Mouse (Mus musculus): ENCODE measurements around the gene Mindy4. TPM values are rescaled to one million over a fixed set of nuclear protein-coding genes. Genes with fewer than 3 reads are reported as not detected.
A peak's percentile ranks its signal among the peaks of the same experiment; 100 is the strongest.

The Mindy4 gene
- polyA plus RNA-seq, 1 experiment from 2014 or later = 17.2 TPM

- DNase-seq (ENCODE audit: low spot score) = no peak
- peaks cover 15% of the 10 kb centered on the region; the same call in 1 of the 2 replicates for H3K36me3 ChIP-seq
- no peaks in the 10 kb centered on the region for H3K27me3 ChIP-seq (ENCODE audit: insufficient read depth, poor library complexity, severe bottlenecking)
- WGBS = 93% methylated on average over 12 of the region's 12 CpGs
- no peak overlapping the region for H3K27ac ChIP-seq
- H3K4me1 ChIP-seq (replicated peaks) = peaks cover 4% of the 10 kb centered on the region; the same call in 1 of the 2 replicates
- H3K9me3 ChIP-seq = no peaks in the 10 kb centered on the region
- H3K4me3 ChIP-seq = no peak overlapping the region
Measured at GRCm38 (mm10) chr6:55246911-55247438, 43.8 kb downstream of the Mindy4 start.

- H3K9me3 ChIP-seq = no peaks in the 10 kb centered on the region
- H3K27me3 ChIP-seq (ENCODE audit: insufficient read depth, poor library complexity, severe bottlenecking) = no peaks in the 10 kb centered on the region
- no peak for DNase-seq (ENCODE audit: low spot score)
- H3K4me3 ChIP-seq = no peak overlapping the region
- H3K4me1 ChIP-seq (replicated peaks) = peaks cover 4% of the 10 kb centered on the region; the same call in 1 of the 2 replicates
- peaks cover 12% of the 10 kb centered on the region; the same call in 1 of the 2 replicates for H3K36me3 ChIP-seq
- 90% methylated on average over 9 of the region's 9 CpGs for WGBS
- H3K27ac ChIP-seq = no peak overlapping the region
Measured at GRCm38 (mm10) chr6:55249263-55249662, 46.1 kb downstream of the Mindy4 start.

- 82% methylated on average over 11 of the region's 11 CpGs for WGBS
- no peak overlapping the region for H3K27ac ChIP-seq
- no peak overlapping the region for H3K4me3 ChIP-seq
- H3K4me1 ChIP-seq (replicated peaks) = peaks cover 4% of the 10 kb centered on the region; the same call in 1 of the 2 replicates
- DNase-seq (ENCODE audit: low spot score) = no peak
- H3K27me3 ChIP-seq (ENCODE audit: insufficient read depth, poor library complexity, severe bottlenecking) = no peaks in the 10 kb centered on the region
- peaks cover 9% of the 10 kb centered on the region; the same call in 1 of the 2 replicates for H3K36me3 ChIP-seq
- H3K9me3 ChIP-seq = no peaks in the 10 kb centered on the region
Measured at GRCm38 (mm10) chr6:55250809-55251208, 47.6 kb downstream of the Mindy4 start.

GRCm38 (mm10) chr6:55251596-55251995 lies 48.4 kb downstream of the Mindy4 start:
- 77% methylated on average over 7 of the region's 7 CpGs for WGBS
- Histone ChIP-seq H3K27me3 (ENCODE audit: insufficient read depth, poor library complexity, severe bottlenecking) (no peaks in the 10 kb centered on the region), H3K4me3 (no peak overlapping the region), H3K4me1 (replicated peaks) (peaks cover 4% of the 10 kb centered on the region; the same call in 1 of the 2 replicates), H3K27ac (no peak overlapping the region), H3K36me3 (0 out of 2 replicates have a peak, but pooled peaks cover 6% of the 10 kb centered on the region), H3K9me3 (no peaks in the 10 kb centered on the region)
- DNase-seq (ENCODE audit: low spot score) = no peak

GRCm38 (mm10) chr6:55252731-55253247 lies 49.6 kb downstream of the Mindy4 start:
- Histone ChIP-seq H3K4me1 (replicated peaks) (peaks cover 4% of the 10 kb centered on the region; the same call in 1 of the 2 replicates), H3K27ac (no peak overlapping the region), H3K36me3 (peaks cover 6% of the 10 kb centered on the region; the same call in 1 of the 2 replicates), H3K27me3 (ENCODE audit: insufficient read depth, poor library complexity, severe bottlenecking) (no peaks in the 10 kb centered on the region), H3K4me3 (no peak overlapping the region), H3K9me3 (no peaks in the 10 kb centered on the region)
- no peak for DNase-seq (ENCODE audit: low spot score)
- WGBS = 73% methylated on average over 8 of the region's 8 CpGs

GRCm38 (mm10) chr6:55256500-55257191 lies 53.5 kb downstream of the Mindy4 start:
- H3K27ac ChIP-seq = peak overlapping the region; percentile 29; the same call in 1 of the 2 replicates
- H3K9me3 ChIP-seq = no peaks in the 10 kb centered on the region
- H3K4me3 ChIP-seq = no peak overlapping the region
- peaks cover 8% of the 10 kb centered on the region; the same call in 1 of the 2 replicates for H3K36me3 ChIP-seq
- no peak for DNase-seq (ENCODE audit: low spot score)
- 88% methylated on average over 13 of the region's 13 CpGs for WGBS
- H3K27me3 ChIP-seq (ENCODE audit: insufficient read depth, poor library complexity, severe bottlenecking) = no peaks in the 10 kb centered on the region
- peaks cover 21% of the 10 kb centered on the region for H3K4me1 ChIP-seq (replicated peaks)

- no peaks in the 10 kb centered on the region for H3K9me3 ChIP-seq
- H3K27ac ChIP-seq = no peak overlapping the region
- H3K36me3 ChIP-seq = peaks cover 8% of the 10 kb centered on the region; the same call in 1 of the 2 replicates
- no peak overlapping the region for H3K4me3 ChIP-seq
- no peaks in the 10 kb centered on the region for H3K27me3 ChIP-seq (ENCODE audit: insufficient read depth, poor library complexity, severe bottlenecking)
- 91% methylated on average over 7 of the region's 7 CpGs for WGBS
- DNase-seq (ENCODE audit: low spot score) = no peak
- peaks cover 21% of the 10 kb centered on the region for H3K4me1 ChIP-seq (replicated peaks)
Measured at GRCm38 (mm10) chr6:55257246-55257645, 54.1 kb downstream of the Mindy4 start.

GRCm38 (mm10) chr6:55258428-55259325 lies 55.5 kb downstream of the Mindy4 start:
- DNase-seq (ENCODE audit: low spot score) = peak; percentile 15
- H3K27ac ChIP-seq = peak overlapping the region; percentile 56
- 78% methylated on average over 14 of the region's 14 CpGs for WGBS

GRCm38 (mm10) chr6:55262161-55262560 lies 59.0 kb downstream of the Mindy4 start:
- Histone ChIP-seq H3K4me1 (replicated peaks) (peaks cover 21% of the 10 kb centered on the region), H3K27me3 (ENCODE audit: insufficient read depth, poor library complexity, severe bottlenecking) (no peaks in the 10 kb centered on the region), H3K9me3 (no peaks in the 10 kb centered on the region), H3K4me3 (no peak overlapping the region), H3K27ac (no peak overlapping the region), H3K36me3 (peaks cover 28% of the 10 kb centered on the region)
- DNase-seq (ENCODE audit: low spot score) = no peak
- 94% methylated on average over 12 of the region's 12 CpGs for WGBS

More at GRCm38 (mm10) chr6:55258428-55259325, 55.5 kb downstream of the Mindy4 start:
- no peak overlapping the region for H3K4me3 ChIP-seq
- peaks cover 21% of the 10 kb centered on the region for H3K36me3 ChIP-seq
- H3K9me3 ChIP-seq = no peaks in the 10 kb centered on the region
- H3K4me1 ChIP-seq (replicated peaks) = peaks cover 21% of the 10 kb centered on the region
- H3K27me3 ChIP-seq (ENCODE audit: insufficient read depth, poor library complexity, severe bottlenecking) = no peaks in the 10 kb centered on the region

GRCm38 (mm10) chr6:55263490-55264046 lies 60.4 kb downstream of the Mindy4 start:
- H3K4me1 ChIP-seq (replicated peaks) = peaks cover 17% of the 10 kb centered on the region
- H3K36me3 ChIP-seq = peaks cover 28% of the 10 kb centered on the region
- 83% methylated on average over 5 of the region's 5 CpGs for WGBS
- H3K27me3 ChIP-seq (ENCODE audit: insufficient read depth, poor library complexity, severe bottlenecking) = no peaks in the 10 kb centered on the region
- no peak for DNase-seq (ENCODE audit: low spot score)
- no peaks in the 10 kb centered on the region for H3K9me3 ChIP-seq
- H3K4me3 ChIP-seq = no peak overlapping the region
- no peak overlapping the region for H3K27ac ChIP-seq

GRCm38 (mm10) chr6:55264741-55265366 lies 61.7 kb downstream of the Mindy4 start:
- no peak for DNase-seq (ENCODE audit: low spot score)
- Histone ChIP-seq H3K4me3 (no peak overlapping the region), H3K4me1 (replicated peaks) (peaks cover 10% of the 10 kb centered on the region), H3K27ac (no peak overlapping the region), H3K9me3 (no peaks in the 10 kb centered on the region), H3K36me3 (peaks cover 28% of the 10 kb centered on the region), H3K27me3 (ENCODE audit: insufficient read depth, poor library complexity, severe bottlenecking) (no peaks in the 10 kb centered on the region)
- WGBS = 87% methylated on average over 7 of the region's 7 CpGs

GRCm38 (mm10) chr6:55272952-55273351 lies 69.8 kb downstream of the Mindy4 start:
- no peak for DNase-seq (ENCODE audit: low spot score)
- no peak overlapping the region for H3K4me3 ChIP-seq
- H3K9me3 ChIP-seq = no peaks in the 10 kb centered on the region
- no peaks in the 10 kb centered on the region for H3K27me3 ChIP-seq (ENCODE audit: insufficient read depth, poor library complexity, severe bottlenecking)
- no peaks in the 10 kb centered on the region for H3K36me3 ChIP-seq
- 84% methylated on average over 7 of the region's 7 CpGs for WGBS
- H3K27ac ChIP-seq = no peak overlapping the region
- no peaks in the 10 kb centered on the region for H3K4me1 ChIP-seq (replicated peaks)

All from hindbrain, embryonic 10.5 days (tissue).